8 mouse cellular contexts compared by ENCODE assay signal in the genomic region with DNA sequence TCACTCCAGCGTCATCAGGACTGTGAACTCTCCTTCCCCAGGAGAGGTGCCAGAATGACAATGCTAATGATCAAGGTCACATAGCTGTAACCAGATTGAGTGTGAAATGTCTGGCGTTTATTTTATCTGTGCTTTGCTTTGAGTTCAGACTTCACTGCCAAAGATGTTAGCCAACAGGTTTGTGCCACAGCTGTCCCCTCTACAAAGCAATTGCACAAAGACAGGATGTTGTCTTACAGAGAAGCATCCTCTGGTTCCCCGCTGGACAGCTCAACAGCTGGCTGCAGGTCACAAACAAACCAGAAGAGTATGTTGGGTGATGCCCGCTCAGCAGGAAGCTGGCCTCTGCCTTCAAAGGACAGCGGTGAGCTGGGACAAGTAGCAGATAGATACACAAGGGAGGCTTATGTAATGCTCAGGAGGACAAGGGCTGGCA.
DNase-seq lines count a peak whose midpoint lies in the region; ATAC-seq lines count a peak whose summit lies in the region.
"Had no signal": no experiment of that assay in that cellular context is flagged by ENCODE, and none has a peak within 500 bp of the region (broad histone marks: within the 10 kb centered on the region; RNA-seq: fewer than 3 reads in every experiment).

No protein-coding gene starts in this region.

- H3K27ac ChIP-seq in midbrain, embryonic 14.5 days (replicated peaks; ENCODE audit: low read depth, low read length), result no peak overlapping the region
- no peak overlapping the region for H3K27ac ChIP-seq in midbrain, embryonic 15.5 days
- peak overlapping the region; percentile 71 for H3K27ac ChIP-seq in heart, embryonic 16.5 days (ENCODE audit: low read length)
- H3K27ac ChIP-seq: limb, embryonic 12.5 days had no signal

- 34% methylated on average over 5 of the region's 5 CpGs for WGBS in midbrain, embryonic 14.5 days
- 31% methylated on average over 5 of the region's 5 CpGs for WGBS in midbrain, embryonic 15.5 days
- 8% methylated on average over 5 of the region's 5 CpGs for WGBS in heart, embryonic 16.5 days

- no peaks in the 10 kb centered on the region for H3K4me1 ChIP-seq in midbrain, embryonic 14.5 days (ENCODE audit: control insufficient read depth, insufficient read depth, low read length)
- H3K4me1 ChIP-seq in midbrain, embryonic 15.5 days, result no peaks in the 10 kb centered on the region
- H3K4me1 ChIP-seq in heart, embryonic 16.5 days (ENCODE audit: control insufficient read depth, insufficient read depth, low read length), result peaks cover 16% of the 10 kb centered on the region

- H3K9me3 ChIP-seq in midbrain, embryonic 14.5 days (ENCODE audit: control insufficient read depth, low read length), result no peaks in the 10 kb centered on the region
- H3K9me3 ChIP-seq in midbrain, embryonic 15.5 days, result no peaks in the 10 kb centered on the region
- H3K9me3 ChIP-seq in heart, embryonic 16.5 days (replicated peaks; ENCODE audit: control insufficient read depth, low read length), result no peaks in the 10 kb centered on the region
- H3K9me3 ChIP-seq: limb, embryonic 12.5 days had no signal

- peak; percentile 14 for DNase-seq in midbrain, embryonic 14.5 days
- peak; percentile 34 for DNase-seq in embryo, embryonic 10 days (ENCODE audit: low spot score)
- peak; percentile 49 for DNase-seq in lung, postnatal 36 days
- DNase-seq in layer of hippocampus, adult 8-10 months (ENCODE audit: low spot score in 2 of 2), result no peak
- DNase-seq in cerebellum, postnatal 25 days, result no peak

- H3K4me2 ChIP-seq in midbrain, embryonic 14.5 days (ENCODE audit: low read length), result no peak overlapping the region
- no peak overlapping the region for H3K4me2 ChIP-seq in midbrain, embryonic 15.5 days
- peak overlapping the region; percentile 29 for H3K4me2 ChIP-seq in heart, embryonic 16.5 days (ENCODE audit: low read depth, low read length)
- H3K4me2 ChIP-seq: limb, embryonic 12.5 days had no signal

- no peaks in the 10 kb centered on the region for H3K36me3 ChIP-seq in midbrain, embryonic 14.5 days (ENCODE audit: control insufficient read depth, insufficient read depth, low read length)
- no peaks in the 10 kb centered on the region for H3K36me3 ChIP-seq in midbrain, embryonic 15.5 days (replicated peaks)
- H3K36me3 ChIP-seq in heart, embryonic 16.5 days (ENCODE audit: control insufficient read depth, insufficient read depth), result no peaks in the 10 kb centered on the region
- H3K36me3 ChIP-seq: limb, embryonic 12.5 days had no signal

- no peak for ATAC-seq in midbrain, embryonic 14.5 days (ENCODE audit: low FRiP score, low TSS enrichment)
- ATAC-seq in midbrain, embryonic 15.5 days (replicated peaks), result no peak
- ATAC-seq in heart, embryonic 16.5 days (replicated peaks; ENCODE audit: extremely low read depth, insufficient read depth, low FRiP score), result peak; percentile 56

- H3K27me3 ChIP-seq in midbrain, embryonic 14.5 days (ENCODE audit: control insufficient read depth, insufficient read depth, low read length), result no peaks in the 10 kb centered on the region
- no peaks in the 10 kb centered on the region for H3K27me3 ChIP-seq in midbrain, embryonic 15.5 days (replicated peaks)
- H3K27me3 ChIP-seq in heart, embryonic 16.5 days (ENCODE audit: control insufficient read depth, insufficient read depth, low read length), result no peaks in the 10 kb centered on the region

- H3K9ac ChIP-seq in midbrain, embryonic 14.5 days (replicated peaks; ENCODE audit: low read length), result no peak overlapping the region
- no peak overlapping the region for H3K9ac ChIP-seq in midbrain, embryonic 15.5 days
- H3K9ac ChIP-seq in heart, embryonic 16.5 days (ENCODE audit: low read length), result peak overlapping the region; percentile 26; the same call in 1 of the 2 replicates
- H3K9ac ChIP-seq: limb, embryonic 12.5 days had no signal

- H3K4me3 ChIP-seq in midbrain, embryonic 14.5 days (replicated peaks; ENCODE audit: low read depth, low read length), result no peak overlapping the region
- H3K4me3 ChIP-seq in midbrain, embryonic 15.5 days, result no peak overlapping the region
- no peak overlapping the region for H3K4me3 ChIP-seq in heart, embryonic 16.5 days (ENCODE audit: low read length)
- H3K4me3 ChIP-seq: limb, embryonic 12.5 days had no signal

Comparison
In these comparisons a context has a peak if more than half of its experiments do, and no peak if none do; other contexts are left out.
1. DNase-seq: peak in midbrain, embryonic 14.5 days (single experiment), embryo, embryonic 10 days (single experiment) and lung, postnatal 36 days (single experiment); none in layer of hippocampus, adult 8-10 months (0 of 2) and cerebellum, postnatal 25 days (0 of 2).